Mouse (Mus musculus) kidney, postnatal 4 days (tissue): ENCODE measurements around the gene Ubr2.

Source experiments
- DNase-seq, 2 experiments: peaks; one replicate each; pipeline ENCODE4 v3.0.0; 2021; ENCODE audit warnings: mixed read lengths in 2 of 2

Gene Ubr2

GRCm38 (mm10) chr17:46920855-46921254 is 89.5 kb downstream of the Ubr2 start:
- peak; percentile 52 to 61 for DNase-seq

- no peak for DNase-seq
These were observed 91.4 kb downstream of the Ubr2 start for GRCm38 (mm10) chr17:46918951-46919350.

GRCm38 (mm10) chr17:46915129-46915528 is 95.2 kb downstream of the Ubr2 start:
- DNase-seq = no peak

GRCm38 (mm10) chr17:46912331-46912730 is 98.0 kb downstream of the Ubr2 start:
- peak in 1 of 2 experiments; percentile 34 for DNase-seq

GRCm38 (mm10) chr17:46910186-46910585 is 100.2 kb downstream of the Ubr2 start, which contains the start of gene Prph2:
Prph2 (plus strand) TSS chr17:46910459.
- no peak for DNase-seq

GRCm38 (mm10) chr17:46903876-46904490 is 106.4 kb downstream of the Ubr2 start:
- DNase-seq = peak; percentile 83 to 89

GRCm38 (mm10) chr17:46900941-46901340 is 109.4 kb downstream of the Ubr2 start:
- no peak for DNase-seq

GRCm38 (mm10) chr17:46897221-46897950 is 113.0 kb downstream of the Ubr2 start:
- peak; percentile 70 to 79 for DNase-seq

GRCm38 (mm10) chr17:46895426-46895825 is 114.9 kb downstream of the Ubr2 start:
- DNase-seq = no peak

GRCm38 (mm10) chr17:46890843-46891594 is 119.3 kb downstream of the Ubr2 start:
- DNase-seq = no peak

- DNase-seq = peak; percentile 98 to 99
These were observed 120.1 kb downstream of the Ubr2 start, which contains the start of gene Tbcc for GRCm38 (mm10) chr17:46890116-46890815. Tbcc (plus strand) TSS chr17:46890684.

GRCm38 (mm10) chr17:46889450-46890084 is 120.8 kb downstream of the Ubr2 start:
- DNase-seq = peak; percentile 83 to 89

- DNase-seq = peak; percentile 51 to 59
These were observed 121.7 kb downstream of the Ubr2 start for GRCm38 (mm10) chr17:46888511-46889212.

GRCm38 (mm10) chr17:46885910-46886643 is 124.3 kb downstream of the Ubr2 start:
- DNase-seq = peak in 1 of 2 experiments; percentile 38

GRCm38 (mm10) chr17:46885218-46885909 is 125.0 kb downstream of the Ubr2 start:
- no peak for DNase-seq

- DNase-seq = no peak
These were observed 125.6 kb downstream of the Ubr2 start for GRCm38 (mm10) chr17:46884766-46885165.

- peak; percentile 18 to 47 for DNase-seq
These were observed 127.2 kb downstream of the Ubr2 start for GRCm38 (mm10) chr17:46883107-46883506.

- no peak for DNase-seq
These were observed 128.6 kb downstream of the Ubr2 start for GRCm38 (mm10) chr17:46881728-46882127.

GRCm38 (mm10) chr17:46880322-46880721 is 130.0 kb downstream of the Ubr2 start:
- DNase-seq = no peak

- DNase-seq = peak; percentile 40 to 58
These were observed 130.5 kb downstream of the Ubr2 start for GRCm38 (mm10) chr17:46879841-46880311.
